Mouse (Mus musculus) E14TG2a.4 (cell line): Measurements from ENCODE around the gene Tnfsfm13.
"Not testable (repeated sequence)": the region's sequence is repeated elsewhere in the genome, so short reads cannot be mapped to it uniquely, and the experiment has no call there.

Experiments
- CTCF ChIP-seq: conservative IDR thresholded peaks from 2 replicates; pipeline ENCODE4 v1.5.1; 2014; ENCODE audit warnings: low read length
- NANOG ChIP-seq: IDR thresholded peaks from 2 replicates; pipeline ENCODE4 v1.6.1; 2014; ENCODE audit warnings: borderline replicate concordance, low read length, mixed read lengths
- POU5F1 ChIP-seq: IDR thresholded peaks from 2 replicates; pipeline ENCODE4 v1.6.1; 2014; ENCODE audit warnings: low read length, borderline replicate concordance

DNA sequence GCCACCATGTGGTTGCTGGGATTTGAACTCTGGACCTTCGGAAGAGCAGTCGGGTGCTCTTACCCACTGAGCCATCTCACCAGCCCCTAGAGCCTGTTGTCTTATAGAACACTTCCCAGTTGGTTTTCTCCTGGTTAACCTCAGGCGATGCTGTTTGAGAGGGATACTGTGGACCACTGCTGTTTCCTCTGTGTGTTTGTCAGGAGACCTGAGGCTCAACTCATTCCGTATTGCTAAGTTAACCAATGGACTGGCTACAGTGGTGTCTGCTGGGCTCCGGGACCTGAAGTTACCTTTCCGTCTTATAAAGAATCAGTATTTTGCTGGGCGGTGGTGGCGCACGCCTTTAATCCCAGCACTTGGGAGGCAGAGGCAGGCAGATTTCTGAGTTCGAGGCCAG is 7.0 kb upstream of the Tnfsfm13 start:
- not testable (repeated sequence) for TF ChIP-seq CTCF, NANOG, POU5F1
